Mouse (Mus musculus) T-helper 17 cell (primary cell): ENCODE data around the gene Hemk1.

Experiments
- in situ Hi-C, 2 experiments: fragments of 300-600 bp; cut with MboI, MseI; formaldehyde crosslinking; loops; 1 replicate in 1 of 2; 2 replicates in 1 of 2; pipeline ENCODE4 v1.15.1; 2025; ENCODE audit warnings: high pct_unique_total_duplicates in 2 of 2

The Hemk1 gene

DNA sequence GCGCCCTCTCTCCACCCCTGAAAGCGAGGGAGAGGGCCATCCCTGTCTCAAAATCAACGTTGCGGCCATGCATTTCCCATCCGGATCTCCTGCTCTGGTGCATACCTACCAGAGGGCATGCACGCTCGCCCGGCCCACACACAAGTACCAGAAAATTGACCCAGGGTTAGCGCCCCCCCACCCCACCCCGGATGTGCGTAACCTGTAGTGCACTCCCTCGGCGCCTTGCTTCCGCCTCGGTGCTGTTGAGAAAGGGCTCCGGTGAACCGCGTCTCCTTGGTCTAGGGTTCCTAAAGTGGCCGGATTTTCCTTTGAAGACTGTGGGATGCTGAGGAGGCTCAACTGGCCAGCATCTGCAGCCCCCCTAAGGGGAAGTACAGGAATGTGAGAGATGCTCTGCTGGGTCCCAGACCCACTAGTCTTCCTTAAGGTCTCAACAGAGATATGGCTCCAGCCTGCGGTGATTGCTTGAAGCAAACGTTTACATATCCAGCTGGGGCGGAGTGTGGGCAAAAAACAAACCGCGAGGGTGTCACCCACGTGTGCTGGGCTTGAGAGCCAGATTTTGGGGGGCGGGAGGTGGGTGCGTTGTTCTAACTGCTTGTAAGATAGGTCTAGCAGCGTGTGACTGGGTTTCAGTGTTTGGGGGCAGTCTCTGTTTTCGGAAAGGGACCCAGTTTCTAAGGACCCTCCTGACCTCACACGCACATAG is at the start of gene Hemk1:
TSS of gene Hemk1 (minus strand) at position 179 of the 712 bp plus-strand sequence.
- in situ Hi-C loops = no loop called here

DNA sequence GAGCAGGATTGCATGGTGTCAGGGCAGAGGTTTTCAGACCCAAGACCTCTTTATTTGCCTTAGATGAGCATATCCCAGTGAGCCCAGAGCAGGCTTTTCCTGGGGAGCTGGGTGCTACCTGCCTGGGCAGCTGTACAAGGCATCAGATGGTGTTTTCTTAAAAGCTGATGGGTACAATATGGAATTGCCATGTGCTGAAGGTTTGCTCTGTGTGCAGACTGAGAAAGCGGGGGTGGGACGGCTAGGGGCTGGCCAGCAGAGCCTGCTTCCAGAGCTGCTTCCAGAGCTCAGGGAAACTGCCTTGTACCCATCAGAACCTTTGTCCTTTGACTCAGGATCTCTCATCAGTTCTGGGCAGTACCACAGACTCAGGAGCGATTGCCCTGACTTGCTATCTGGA is 49.6 kb upstream of the Hemk1 start:
- in situ Hi-C loops = no loop called here

DNA sequence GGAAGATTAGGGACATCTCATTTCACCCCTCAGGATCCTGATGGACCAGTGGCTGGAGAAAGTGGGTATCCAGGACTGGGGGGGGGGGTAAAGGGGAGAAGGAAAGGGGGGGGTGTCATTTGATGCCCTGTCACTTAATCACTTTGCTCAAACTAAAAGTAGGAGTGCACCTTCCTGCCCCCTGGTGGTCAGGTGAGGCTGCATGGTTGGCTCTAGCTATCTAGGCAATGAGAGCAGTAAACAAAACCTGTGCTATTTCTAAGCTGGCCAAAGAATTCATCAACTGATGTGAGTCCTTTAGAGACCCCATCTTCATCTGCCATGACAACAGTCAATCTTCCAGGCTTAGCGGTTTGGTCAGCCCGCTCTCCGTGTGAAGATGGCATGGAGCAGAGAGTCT is 48.6 kb upstream of the Hemk1 start:
- in situ Hi-C loops = no loop called here

DNA sequence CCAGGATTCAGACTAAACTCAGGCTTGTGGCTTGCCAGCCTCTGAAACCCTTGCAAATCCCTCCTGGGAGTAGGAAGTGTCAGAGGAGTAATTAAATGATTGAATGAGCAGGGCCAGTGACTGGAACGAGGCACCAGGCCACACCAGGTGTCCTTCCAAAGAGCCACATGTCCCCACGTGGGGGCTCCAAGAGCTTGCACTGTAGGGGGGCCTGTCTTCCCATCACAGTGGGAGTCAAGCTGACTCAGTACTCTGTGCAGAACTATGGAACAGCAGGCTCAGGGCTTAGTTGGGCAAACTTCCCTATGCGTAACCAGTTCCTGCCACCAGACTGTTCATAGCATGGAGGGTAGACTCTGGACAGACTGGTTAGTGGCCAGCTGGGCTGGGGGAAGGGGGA is 46.2 kb upstream of the Hemk1 start:
- in situ Hi-C loops = no loop called here

DNA sequence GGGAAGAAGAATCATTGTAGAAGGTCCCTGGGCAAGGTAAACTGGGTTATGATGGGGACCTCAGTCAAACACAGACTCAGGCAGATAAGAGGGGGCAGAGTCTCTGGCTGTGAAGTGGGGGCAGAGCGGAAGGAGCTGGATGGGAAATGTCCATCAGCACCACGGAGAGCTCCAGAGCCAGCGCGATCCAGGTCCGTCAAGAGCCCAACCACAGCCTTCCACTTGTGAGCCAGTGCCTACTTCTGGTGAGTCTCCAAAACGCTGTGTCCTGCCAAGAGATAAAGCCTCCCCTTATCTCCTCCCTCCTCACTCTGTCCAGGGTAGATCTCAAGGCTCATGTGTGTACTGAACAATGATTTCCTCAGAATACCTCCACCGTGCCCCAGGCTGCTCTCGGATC is 43.6 kb upstream of the Hemk1 start:
- in situ Hi-C loops = no loop called here

DNA sequence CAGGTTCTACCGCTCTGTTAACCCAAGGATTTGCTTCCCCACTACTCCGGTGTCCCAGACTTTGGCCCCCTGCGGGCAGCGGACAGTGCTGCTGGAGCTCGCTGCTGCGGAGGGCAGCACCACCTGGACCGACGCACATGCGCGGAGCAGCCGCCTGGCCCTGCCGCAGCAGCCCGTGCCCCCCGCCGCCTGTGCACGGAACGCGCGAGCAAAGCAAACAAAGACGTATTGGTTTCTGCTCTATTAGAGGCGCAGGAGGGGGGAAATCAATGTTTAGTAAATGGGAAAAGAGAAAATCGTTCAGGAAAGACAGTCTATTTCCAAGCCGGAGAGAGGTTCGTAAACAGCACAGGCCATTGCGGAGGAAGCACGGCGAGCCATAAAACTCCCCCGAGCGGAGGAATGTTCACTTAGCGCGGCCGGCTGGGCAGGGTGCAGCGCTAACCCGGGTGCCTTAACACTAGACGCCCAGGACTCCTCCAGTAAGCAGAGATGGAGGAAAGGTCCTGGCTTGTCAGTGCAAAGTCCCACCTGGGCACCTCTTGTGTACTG is 39.9 kb upstream of the Hemk1 start:
- in situ Hi-C loops = no loop called here

DNA sequence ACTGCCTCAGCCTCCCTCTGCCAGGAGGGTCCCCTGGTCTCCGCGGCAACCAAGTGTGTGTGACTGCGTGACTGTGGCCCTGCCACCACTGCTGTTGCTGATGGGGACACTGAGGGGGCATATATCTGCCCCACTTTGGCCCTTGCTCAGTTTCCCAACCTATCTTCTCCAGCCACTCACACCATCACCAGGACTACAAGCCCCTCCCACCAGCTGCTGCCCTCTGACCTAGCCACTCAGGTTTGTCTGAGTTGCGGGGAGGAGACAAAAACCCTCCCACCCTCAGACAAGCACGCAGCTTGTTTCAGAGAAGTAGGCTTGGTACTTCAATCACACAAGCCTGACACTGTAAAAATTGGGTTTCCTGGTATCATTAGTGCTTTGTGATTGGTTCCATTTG is 37.3 kb upstream of the Hemk1 start:
- in situ Hi-C loops = no loop called here

DNA sequence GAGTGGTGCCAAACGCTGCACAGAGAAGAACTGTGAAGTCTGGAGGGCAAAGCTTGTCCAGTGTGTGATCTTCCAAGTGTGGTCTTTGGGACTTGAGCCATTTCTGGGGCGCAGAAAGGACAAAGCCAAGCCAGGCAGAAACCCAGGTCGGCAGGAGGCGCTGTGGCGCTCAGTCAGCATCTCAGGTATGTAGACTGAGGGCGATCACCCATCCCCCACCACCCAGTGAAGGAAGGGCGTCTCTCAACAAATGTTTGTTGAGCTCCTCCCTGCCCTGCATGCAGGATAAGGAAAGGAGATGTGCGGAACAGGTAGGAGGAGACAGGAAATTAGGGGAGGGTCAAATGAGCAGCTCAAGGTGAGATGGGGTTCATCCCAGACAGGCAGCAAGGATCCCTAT is 36.5 kb upstream of the Hemk1 start:
- in situ Hi-C loops = no loop called here

DNA sequence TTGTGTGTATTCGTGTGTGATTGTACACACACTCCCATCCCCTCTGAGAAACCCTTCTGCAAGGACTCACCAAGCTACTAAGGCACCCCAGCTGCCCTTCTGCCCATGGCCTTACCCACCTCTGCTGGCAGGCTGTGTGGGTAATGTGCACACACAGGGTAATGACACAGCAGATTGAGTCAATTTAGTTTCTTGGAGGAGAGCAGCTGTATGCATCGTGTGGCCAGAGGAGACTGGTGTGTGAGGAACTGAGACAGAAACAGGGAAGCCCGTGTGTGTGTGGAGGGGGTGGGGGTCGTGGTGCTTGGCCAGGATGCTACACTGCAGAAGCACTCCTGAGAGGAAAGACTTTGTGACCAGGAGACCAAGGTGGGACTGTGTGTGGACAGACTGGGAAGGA is 34.3 kb upstream of the Hemk1 start:
- in situ Hi-C loops = no loop called here

DNA sequence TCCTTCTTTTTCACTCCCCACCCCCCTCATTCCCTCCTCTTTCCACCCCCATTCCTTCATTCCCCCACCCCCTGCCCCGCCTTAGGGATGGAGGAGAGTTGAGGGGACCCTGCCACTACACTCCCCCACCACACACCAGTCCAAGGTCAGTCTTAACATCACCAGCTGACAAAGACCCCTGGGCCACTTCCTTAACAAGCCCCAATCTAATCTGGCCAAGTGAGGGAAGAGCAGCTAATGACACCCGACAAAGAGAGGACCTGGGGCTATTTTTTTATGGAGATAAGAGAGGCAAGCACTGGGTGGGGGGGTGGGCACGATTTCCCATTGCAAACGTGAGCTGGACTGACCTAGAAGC is 31.9 kb upstream of the Hemk1 start:
- in situ Hi-C loops = no loop called here

DNA sequence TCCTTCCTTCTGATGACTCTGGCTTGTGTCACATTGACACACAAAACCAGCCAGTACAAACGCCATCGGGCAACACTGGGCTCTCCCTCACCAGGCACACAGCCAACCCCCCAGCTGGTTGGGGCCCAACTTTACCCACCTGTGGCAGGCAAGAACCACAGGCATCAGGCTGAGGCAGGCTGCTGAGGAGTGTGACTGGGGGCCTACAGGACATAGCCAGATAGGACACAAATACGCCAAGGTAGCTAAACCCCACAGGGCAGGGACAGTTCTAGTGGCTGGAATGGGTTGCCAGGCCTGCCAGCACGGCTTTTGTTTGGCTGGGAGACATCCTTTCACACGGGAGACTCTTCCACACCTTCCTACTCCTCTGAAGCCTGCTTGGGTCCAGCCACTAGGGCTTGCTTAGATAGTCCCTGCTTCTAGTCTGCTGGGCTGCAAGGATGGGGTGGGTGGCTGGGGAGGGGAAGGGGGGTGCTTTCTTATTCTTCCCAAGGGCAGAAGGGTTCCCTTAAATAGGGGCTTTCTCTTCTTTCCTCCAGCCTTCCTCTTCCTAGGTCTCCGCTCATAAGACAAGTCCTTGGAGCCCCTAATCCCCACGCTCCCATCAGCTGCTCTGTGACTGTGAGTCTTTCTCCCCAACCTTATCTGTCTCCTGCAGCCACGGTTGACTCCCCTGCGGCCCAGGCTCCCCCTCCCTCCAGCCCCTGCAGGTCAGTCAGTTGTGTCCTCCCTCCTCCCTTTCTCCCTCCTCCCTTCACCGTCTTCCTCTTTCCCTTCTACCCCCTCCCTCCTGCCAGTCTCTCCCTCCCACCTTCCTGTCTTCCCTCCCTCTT is 31.3 kb upstream of the Hemk1 start:
- in situ Hi-C loops = loop anchor here (5.0 kb wide), 1 partner anchor 143 kb away; no protein-coding TSS in a partner anchor

DNA sequence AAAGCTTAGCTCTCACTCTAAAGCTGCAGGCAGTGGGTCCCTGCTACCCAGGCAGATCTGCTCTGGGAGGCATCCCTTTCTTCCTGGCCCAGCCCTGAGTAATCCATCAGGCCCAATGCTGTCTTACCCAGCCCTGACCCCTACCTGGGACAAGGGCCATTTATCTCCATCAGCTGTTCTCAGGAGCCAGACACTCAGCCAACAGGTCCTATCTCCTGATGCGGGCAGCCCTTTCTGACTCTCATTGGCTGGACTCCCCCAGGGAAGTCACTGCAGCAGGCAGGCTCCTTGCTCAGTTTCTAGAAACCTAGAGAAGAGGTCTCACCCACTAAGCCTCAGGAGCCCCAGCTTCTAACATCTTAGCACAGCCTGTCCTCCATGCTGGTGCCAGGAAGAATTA is 30.2 kb upstream of the Hemk1 start:
- in situ Hi-C loops = loop anchor here (5.0 kb wide), 1 partner anchor 144 kb away; no protein-coding TSS in a partner anchor

DNA sequence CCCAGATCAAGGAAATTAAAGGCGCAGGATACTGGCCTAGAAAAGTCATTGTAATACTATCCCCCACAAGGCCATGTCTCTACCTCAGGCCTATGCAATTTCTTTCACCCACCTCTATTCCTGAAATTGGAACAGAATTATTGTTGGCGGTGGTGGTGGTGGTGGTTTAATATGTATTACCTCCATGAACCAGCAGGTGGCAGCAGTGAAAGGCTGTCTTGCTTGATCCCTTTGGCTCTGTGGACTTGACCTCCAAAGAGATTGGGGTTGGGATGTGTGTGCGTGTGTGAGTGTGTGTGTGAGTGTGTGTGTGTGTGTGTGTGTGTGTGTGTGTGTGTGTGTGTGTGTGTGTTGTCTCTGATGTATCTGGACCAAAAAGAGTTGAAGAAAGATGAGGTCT is 28.5 kb upstream of the Hemk1 start:
- in situ Hi-C loops = loop anchor here (5.0 kb wide), 1 partner anchor 146 kb away; no protein-coding TSS in a partner anchor

DNA sequence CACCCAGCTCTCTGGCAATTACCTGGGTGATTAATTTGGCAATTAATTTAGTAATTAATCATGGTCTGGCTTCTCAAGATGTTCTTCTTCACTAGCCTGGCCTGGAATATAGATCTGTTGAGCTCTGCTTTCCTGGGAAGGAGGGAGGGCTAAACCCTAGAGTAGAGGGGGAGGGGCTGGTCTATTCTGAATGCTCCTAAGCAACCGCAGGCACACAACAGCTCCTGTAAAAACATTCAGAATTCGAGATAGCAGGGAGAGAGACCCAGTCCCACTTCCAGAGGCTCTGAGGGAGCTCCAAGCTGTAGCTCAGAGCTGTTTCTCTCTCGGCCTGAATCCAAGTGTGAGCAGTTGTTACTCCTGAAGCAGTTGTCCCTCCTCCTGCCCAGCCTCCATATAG is 22.8 kb upstream of the Hemk1 start:
- in situ Hi-C loops = no loop called here

DNA sequence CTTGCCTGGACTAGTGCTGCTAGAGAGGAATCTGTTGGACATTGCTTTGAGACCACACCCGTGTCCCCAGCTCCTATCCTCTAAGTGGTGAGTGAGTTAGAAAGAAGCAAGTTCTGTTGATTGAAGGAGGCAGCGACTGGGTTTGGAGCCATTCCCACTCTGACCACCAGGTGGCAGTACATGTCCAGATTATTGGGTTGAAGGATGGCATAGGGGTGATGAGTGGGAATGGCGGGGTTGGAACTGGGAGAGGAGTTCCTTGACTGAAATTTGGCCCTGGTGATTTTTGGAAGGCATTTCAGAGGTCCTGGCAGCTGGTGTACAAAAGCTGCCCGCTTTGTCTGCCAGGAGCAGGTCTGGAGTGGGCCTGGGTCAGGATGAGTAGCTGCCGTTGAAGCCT is 19.5 kb upstream of the Hemk1 start:
- in situ Hi-C loops = loop anchor here (5.0 to 10.0 kb wide), 2 partner anchors 63 to 105 kb away; partner anchors contain the start of gene Cish (in 1 of the 2)

DNA sequence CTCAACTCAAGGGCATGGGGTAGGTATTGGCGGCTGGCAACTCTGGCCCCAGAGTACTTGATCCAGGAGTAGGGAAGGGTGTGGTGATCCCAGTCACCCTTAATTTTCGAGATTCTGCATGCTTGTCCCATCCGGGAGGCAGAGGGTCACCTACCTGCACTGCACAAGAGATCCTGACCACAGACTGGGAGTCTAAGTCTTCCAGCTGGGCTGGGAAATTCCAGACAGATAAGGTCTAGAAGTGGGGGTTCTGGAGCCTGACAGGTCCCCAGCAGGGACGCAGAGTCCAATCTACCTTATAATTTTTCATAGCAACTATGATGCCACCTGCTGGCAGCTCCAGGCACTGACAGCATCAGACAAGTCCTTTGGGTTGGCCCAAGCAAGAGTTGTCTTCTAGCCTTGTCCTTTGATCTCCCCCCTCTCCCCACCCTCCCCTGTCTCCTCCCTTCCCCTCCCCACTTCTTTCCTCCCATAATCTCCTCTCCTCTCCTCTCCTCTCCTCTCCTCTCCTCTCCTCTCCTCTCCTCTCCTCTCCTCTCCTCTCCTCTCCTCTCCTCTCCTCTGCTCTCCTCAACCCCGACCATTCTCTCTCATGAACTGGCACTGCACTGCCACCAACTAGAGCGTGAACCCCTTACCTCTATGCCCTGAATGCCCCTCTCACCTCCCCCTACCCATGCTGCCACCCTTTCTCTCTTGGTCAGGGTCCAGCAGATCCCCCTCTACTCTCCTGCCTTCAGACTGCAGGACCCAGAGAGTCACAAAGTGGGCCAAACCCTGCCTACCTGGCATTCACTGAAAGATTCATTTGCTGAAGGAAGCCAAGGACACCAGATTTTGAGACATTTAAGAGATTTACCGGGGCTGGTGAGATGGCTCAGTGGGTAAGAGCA is 18.0 kb upstream of the Hemk1 start:
- in situ Hi-C loops = loop anchor here (5.0 to 10.0 kb wide), 2 partner anchors 61 to 106 kb away; partner anchors contain the start of gene Cish (in 1 of the 2)

DNA sequence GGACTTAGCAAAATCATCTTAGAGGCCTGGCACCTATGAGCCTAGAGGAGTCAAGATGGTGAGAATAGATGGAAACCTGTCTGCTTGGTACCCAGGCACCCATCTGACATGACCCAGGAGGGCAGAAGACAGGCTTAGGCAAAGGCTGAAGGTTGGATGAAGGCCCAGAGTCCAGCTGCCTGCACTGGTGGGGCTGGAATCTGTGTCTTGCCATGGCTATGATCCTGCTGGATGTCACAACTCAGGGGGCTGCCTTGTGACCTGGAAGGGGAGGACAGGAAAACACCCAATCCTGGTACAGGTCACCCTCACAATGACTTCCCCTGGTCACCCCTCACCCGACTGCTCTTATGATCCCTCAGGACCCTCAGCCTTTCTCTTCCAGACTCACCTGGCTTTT is 16.7 kb upstream of the Hemk1 start:
- in situ Hi-C loops = loop anchor here (5.0 to 10.0 kb wide), 2 partner anchors 60 to 107 kb away; partner anchors contain the start of gene Cish (in 1 of the 2)

DNA sequence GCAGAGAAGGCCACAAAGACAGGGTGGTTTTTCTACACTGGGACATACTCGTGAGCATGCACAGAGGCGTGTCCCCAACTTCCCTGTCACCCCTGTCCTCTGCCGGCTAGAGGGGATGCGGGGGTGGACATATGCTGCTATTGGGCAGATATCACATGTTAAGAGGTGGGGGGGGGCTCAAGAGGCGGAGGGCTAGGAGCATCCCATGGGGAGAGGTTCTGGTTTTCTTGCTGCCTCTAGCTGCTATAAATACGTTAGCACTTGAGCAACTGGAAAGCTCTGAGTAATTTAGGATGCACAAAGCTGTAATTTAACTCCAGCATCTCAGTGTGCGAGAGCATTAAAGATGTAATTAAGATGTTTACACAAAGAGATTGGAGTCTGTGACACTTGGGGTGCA is 11.2 kb upstream of the Hemk1 start:
- in situ Hi-C loops = no loop called here

DNA sequence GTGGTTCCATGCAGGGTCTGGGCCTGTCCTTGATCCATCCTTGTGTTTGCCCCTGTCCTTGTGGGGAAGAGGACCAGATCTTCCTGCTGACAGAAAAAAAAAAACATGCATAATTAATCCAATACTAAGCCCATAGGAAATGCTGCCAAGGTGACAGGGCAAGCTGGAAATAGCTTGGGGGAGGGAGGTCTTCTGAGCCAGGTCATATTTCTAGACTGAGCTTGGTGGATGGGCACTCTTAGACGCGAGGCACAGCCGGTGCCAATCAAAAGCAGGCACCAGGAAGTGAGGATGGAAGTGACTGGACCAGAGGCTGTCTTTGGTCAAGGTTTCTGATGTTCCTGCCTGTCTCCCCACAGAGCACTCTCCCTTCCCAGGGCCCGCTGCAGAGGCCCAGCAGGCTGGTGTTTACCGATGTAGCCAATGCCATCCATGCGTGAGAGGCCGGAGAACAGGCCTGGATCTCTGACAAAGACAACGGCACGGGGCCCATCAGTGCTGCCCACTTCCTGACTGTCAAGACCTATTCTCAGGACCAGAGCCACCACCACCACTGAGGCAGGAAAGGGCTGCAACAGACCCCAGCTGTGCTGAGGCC is 9.5 kb upstream of the Hemk1 start:
- in situ Hi-C loops = no loop called here

DNA sequence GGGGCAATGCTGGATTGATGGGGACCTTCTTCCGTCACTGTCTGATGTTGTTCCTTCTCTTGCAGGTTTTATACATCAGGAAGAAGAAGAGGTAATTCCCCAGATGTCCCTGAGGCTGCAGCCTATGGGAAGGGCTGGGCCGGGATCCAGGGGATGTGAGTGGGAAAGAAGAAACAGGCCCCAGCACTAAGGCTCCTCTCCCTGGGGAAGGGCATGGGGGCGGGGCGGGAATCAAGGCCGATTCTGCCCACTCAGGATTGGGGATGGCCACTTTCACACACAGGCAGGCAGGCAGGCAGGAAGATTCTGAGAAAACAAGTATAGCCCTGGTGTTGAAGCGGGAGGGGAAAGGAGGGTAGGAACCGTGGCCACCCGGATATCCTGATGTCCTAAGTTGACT is 7.9 kb upstream of the Hemk1 start:
- in situ Hi-C loops = no loop called here

DNA sequence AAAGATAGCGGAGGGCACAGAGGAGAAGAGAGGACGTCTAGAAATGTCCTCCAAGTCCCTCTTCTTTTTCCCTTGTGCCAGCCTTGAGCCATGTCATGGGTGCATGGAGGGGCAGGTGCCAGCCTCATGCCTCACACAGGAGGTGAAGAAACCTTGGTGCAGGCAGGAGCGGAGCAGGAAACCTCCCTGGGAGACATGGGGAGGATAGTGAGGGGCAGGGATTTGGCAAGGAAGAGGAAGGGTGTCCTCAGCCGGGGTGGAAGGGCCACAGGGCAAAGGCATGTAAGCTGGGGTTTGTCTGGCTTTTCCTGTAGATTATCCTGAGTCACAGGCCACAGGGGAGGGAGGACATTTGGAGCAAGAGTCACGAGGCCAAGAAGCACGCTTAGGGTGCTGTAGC is 5.9 kb upstream of the Hemk1 start:
- in situ Hi-C loops = loop anchor here in 1 of 2 experiments (5.0 kb wide), 2 partner anchors 97 to 452 kb away; partner anchors contain the start of gene Manf
